Mouse (Mus musculus) heart, adult 11 months (tissue): ENCODE data around the gene Ruvbl2.

Source experiments
- DNase-seq: peaks from one replicate; pipeline ENCODE4 v3.0.0; 2022

Ruvbl2 gene

GRCm38 (mm10) chr7:45421194-45421593 is 16.7 kb downstream of the Ruvbl2 start:
- DNase-seq: no peak

- no peak for DNase-seq
These were observed 17.3 kb downstream of the Ruvbl2 start, which contains the start of gene Lhb for GRCm38 (mm10) chr7:45420615-45420919. Gene Lhb (plus strand): TSS chr7:45420820.

GRCm38 (mm10) chr7:45419859-45420614 is 17.9 kb downstream of the Ruvbl2 start:
- no peak for DNase-seq

GRCm38 (mm10) chr7:45417962-45418492 is 19.9 kb downstream of the Ruvbl2 start:
- DNase-seq: no peak

- peak; percentile 79 for DNase-seq
These were observed 22.3 kb downstream of the Ruvbl2 start for GRCm38 (mm10) chr7:45415636-45416035.

GRCm38 (mm10) chr7:45414740-45415224 is 23.1 kb downstream of the Ruvbl2 start:
- DNase-seq: peak; percentile 84

GRCm38 (mm10) chr7:45413864-45414739 is 23.8 kb downstream of the Ruvbl2 start:
- DNase-seq: peak; percentile 89

- DNase-seq: peak; percentile 89
These were observed 24.6 kb downstream of the Ruvbl2 start, which contains the start of gene Ntf5 for GRCm38 (mm10) chr7:45413113-45413863. Gene Ntf5 (plus strand): TSS chr7:45413695.

- peak; percentile 91 for DNase-seq
These were observed 25.5 kb downstream of the Ruvbl2 start for GRCm38 (mm10) chr7:45412421-45412820.

- peak; percentile 80 for DNase-seq
These were observed 28.3 kb downstream of the Ruvbl2 start for GRCm38 (mm10) chr7:45409497-45410163.

GRCm38 (mm10) chr7:45408949-45409348 is 28.9 kb downstream of the Ruvbl2 start:
- no peak for DNase-seq

- peak; percentile 90 for DNase-seq
These were observed 29.5 kb downstream of the Ruvbl2 start for GRCm38 (mm10) chr7:45408351-45408750.

GRCm38 (mm10) chr7:45407836-45408235 is 30.1 kb downstream of the Ruvbl2 start:
- DNase-seq: peak; percentile 74

GRCm38 (mm10) chr7:45406157-45407156 is 31.4 kb downstream of the Ruvbl2 start:
- peak; percentile 96 for DNase-seq

- DNase-seq: peak; percentile 96
These were observed 32.5 kb downstream of the Ruvbl2 start, which contains the start of gene Kcna7 for GRCm38 (mm10) chr7:45405091-45406075. Gene Kcna7 (plus strand): TSS chr7:45405653.

- DNase-seq: peak; percentile 84
These were observed 34.2 kb downstream of the Ruvbl2 start for GRCm38 (mm10) chr7:45403532-45404261.

- DNase-seq: no peak
These were observed 36.3 kb downstream of the Ruvbl2 start for GRCm38 (mm10) chr7:45401521-45402085.

- no peak for DNase-seq
These were observed 41.1 kb downstream of the Ruvbl2 start for GRCm38 (mm10) chr7:45396787-45397186.
